Mouse (Mus musculus): ENCODE measurements around the gene Adprm. TPM values are rescaled to one million over a fixed set of nuclear protein-coding genes. Genes with fewer than 3 reads are reported as not detected.

The Adprm gene
- polyA plus RNA-seq, 1 experiment: 30.6 TPM

- no peak overlapping the region for H3K9ac ChIP-seq (ENCODE audit: low read depth, poor library complexity, severe bottlenecking)
- H3K36me3 ChIP-seq (ENCODE audit: control insufficient read depth, insufficient read depth, low read length, poor library complexity, severe bottlenecking): no peaks in the 10 kb centered on the region
- H3K27ac ChIP-seq (ENCODE audit: insufficient read depth, low read length): no peak overlapping the region
- TF ChIP-seq POLR2A (IDR thresholded peaks at IDR 0.05; ENCODE audit: insufficient read depth, low read length) (no peak), CTCF (IDR thresholded peaks at IDR 0.05; ENCODE audit: low read depth, low read length) (peak; percentile 39), EP300 (IDR thresholded peaks at IDR 0.05; ENCODE audit: insufficient read depth, low read depth, low read length) (no peak)
- no peaks in the 10 kb centered on the region for H3K27me3 ChIP-seq (ENCODE audit: control insufficient read depth, insufficient read depth, low read length, poor library complexity, severe bottlenecking)
- no peaks in the 10 kb centered on the region for H3K4me1 ChIP-seq (ENCODE audit: control insufficient read depth, insufficient read depth, low read length)
- H3K9me3 ChIP-seq (replicated peaks; ENCODE audit: control insufficient read depth, insufficient read depth, low read length, poor library complexity, severe bottlenecking): no peaks in the 10 kb centered on the region
- H3K4me3 ChIP-seq (ENCODE audit: low read depth, low read length): no peak overlapping the region
Measured at GRCm38 (mm10) chr11:67080168-67080567, 27.8 kb upstream of the Adprm start.

GRCm38 (mm10) chr11:67079740-67080139, 27.3 kb upstream of the Adprm start:
- no peaks in the 10 kb centered on the region for H3K4me1 ChIP-seq (ENCODE audit: control insufficient read depth, insufficient read depth, low read length)
- no peak overlapping the region for H3K9ac ChIP-seq (ENCODE audit: low read depth, poor library complexity, severe bottlenecking)
- no peak overlapping the region for H3K4me3 ChIP-seq (ENCODE audit: low read depth, low read length)
- no peaks in the 10 kb centered on the region for H3K9me3 ChIP-seq (replicated peaks; ENCODE audit: control insufficient read depth, insufficient read depth, low read length, poor library complexity, severe bottlenecking)
- TF ChIP-seq POLR2A (IDR thresholded peaks at IDR 0.05; ENCODE audit: insufficient read depth, low read length) (no peak), CTCF (IDR thresholded peaks at IDR 0.05; ENCODE audit: low read depth, low read length) (no peak), EP300 (IDR thresholded peaks at IDR 0.05; ENCODE audit: insufficient read depth, low read depth, low read length) (no peak)
- no peaks in the 10 kb centered on the region for H3K27me3 ChIP-seq (ENCODE audit: control insufficient read depth, insufficient read depth, low read length, poor library complexity, severe bottlenecking)
- no peaks in the 10 kb centered on the region for H3K36me3 ChIP-seq (ENCODE audit: control insufficient read depth, insufficient read depth, low read length, poor library complexity, severe bottlenecking)
- no peak overlapping the region for H3K27ac ChIP-seq (ENCODE audit: insufficient read depth, low read length)

GRCm38 (mm10) chr11:67078888-67079287, 26.5 kb upstream of the Adprm start:
- Histone ChIP-seq H3K4me1 (ENCODE audit: control insufficient read depth, insufficient read depth, low read length) (no peaks in the 10 kb centered on the region), H3K27me3 (ENCODE audit: control insufficient read depth, insufficient read depth, low read length, poor library complexity, severe bottlenecking) (no peaks in the 10 kb centered on the region), H3K9me3 (replicated peaks; ENCODE audit: control insufficient read depth, insufficient read depth, low read length, poor library complexity, severe bottlenecking) (no peaks in the 10 kb centered on the region), H3K36me3 (ENCODE audit: control insufficient read depth, insufficient read depth, low read length, poor library complexity, severe bottlenecking) (no peaks in the 10 kb centered on the region), H3K4me3 (ENCODE audit: low read depth, low read length) (no peak overlapping the region), H3K27ac (ENCODE audit: insufficient read depth, low read length) (no peak overlapping the region), H3K9ac (ENCODE audit: low read depth, poor library complexity, severe bottlenecking) (no peak overlapping the region)
- no peak for TF ChIP-seq POLR2A (IDR thresholded peaks at IDR 0.05; ENCODE audit: insufficient read depth, low read length)
- TF ChIP-seq CTCF (IDR thresholded peaks at IDR 0.05; ENCODE audit: low read depth, low read length): no peak
- TF ChIP-seq EP300 (IDR thresholded peaks at IDR 0.05; ENCODE audit: insufficient read depth, low read depth, low read length): no peak

- no peaks in the 10 kb centered on the region for H3K4me1 ChIP-seq (ENCODE audit: control insufficient read depth, insufficient read depth, low read length)
- H3K9me3 ChIP-seq (replicated peaks; ENCODE audit: control insufficient read depth, insufficient read depth, low read length, poor library complexity, severe bottlenecking): no peaks in the 10 kb centered on the region
- H3K27ac ChIP-seq (ENCODE audit: insufficient read depth, low read length): no peak within 1 kb of the TSS
- no peak within 1 kb of the TSS for H3K4me3 ChIP-seq (ENCODE audit: low read depth, low read length)
- TF ChIP-seq EP300 (IDR thresholded peaks at IDR 0.05; ENCODE audit: insufficient read depth, low read depth, low read length) (no peak), CTCF (IDR thresholded peaks at IDR 0.05; ENCODE audit: low read depth, low read length) (no peak), POLR2A (IDR thresholded peaks at IDR 0.05; ENCODE audit: insufficient read depth, low read length) (no peak)
- no peaks in the 10 kb centered on the region for H3K36me3 ChIP-seq (ENCODE audit: control insufficient read depth, insufficient read depth, low read length, poor library complexity, severe bottlenecking)
- H3K27me3 ChIP-seq (ENCODE audit: control insufficient read depth, insufficient read depth, low read length, poor library complexity, severe bottlenecking): no peaks in the 10 kb centered on the region
- no peak within 1 kb of the TSS for H3K9ac ChIP-seq (ENCODE audit: low read depth, poor library complexity, severe bottlenecking)
Measured at GRCm38 (mm10) chr11:67078000-67078399, 25.6 kb upstream of the Adprm start, which contains the start of gene Myh3. Myh3 (plus strand) TSS chr11:67078300.

GRCm38 (mm10) chr11:67077435-67077834, 25.0 kb upstream of the Adprm start:
- no peaks in the 10 kb centered on the region for H3K4me1 ChIP-seq (ENCODE audit: control insufficient read depth, insufficient read depth, low read length)
- H3K36me3 ChIP-seq (ENCODE audit: control insufficient read depth, insufficient read depth, low read length, poor library complexity, severe bottlenecking): no peaks in the 10 kb centered on the region
- TF ChIP-seq CTCF (IDR thresholded peaks at IDR 0.05; ENCODE audit: low read depth, low read length): no peak
- TF ChIP-seq EP300 (IDR thresholded peaks at IDR 0.05; ENCODE audit: insufficient read depth, low read depth, low read length): no peak
- no peak for TF ChIP-seq POLR2A (IDR thresholded peaks at IDR 0.05; ENCODE audit: insufficient read depth, low read length)
- H3K9ac ChIP-seq (ENCODE audit: low read depth, poor library complexity, severe bottlenecking): no peak overlapping the region
- H3K4me3 ChIP-seq (ENCODE audit: low read depth, low read length): no peak overlapping the region
- H3K27me3 ChIP-seq (ENCODE audit: control insufficient read depth, insufficient read depth, low read length, poor library complexity, severe bottlenecking): no peaks in the 10 kb centered on the region
- no peak overlapping the region for H3K27ac ChIP-seq (ENCODE audit: insufficient read depth, low read length)
- H3K9me3 ChIP-seq (replicated peaks; ENCODE audit: control insufficient read depth, insufficient read depth, low read length, poor library complexity, severe bottlenecking): no peaks in the 10 kb centered on the region

- Histone ChIP-seq H3K4me1 (ENCODE audit: control insufficient read depth, insufficient read depth, low read length) (no peaks in the 10 kb centered on the region), H3K27me3 (ENCODE audit: control insufficient read depth, insufficient read depth, low read length, poor library complexity, severe bottlenecking) (no peaks in the 10 kb centered on the region; the same call in 1 of the 2 replicates), H3K36me3 (ENCODE audit: control insufficient read depth, insufficient read depth, low read length, poor library complexity, severe bottlenecking) (no peaks in the 10 kb centered on the region), H3K9me3 (replicated peaks; ENCODE audit: control insufficient read depth, insufficient read depth, low read length, poor library complexity, severe bottlenecking) (no peaks in the 10 kb centered on the region), H3K27ac (ENCODE audit: insufficient read depth, low read length) (no peak overlapping the region), H3K9ac (ENCODE audit: low read depth, poor library complexity, severe bottlenecking) (no peak overlapping the region), H3K4me3 (ENCODE audit: low read depth, low read length) (no peak overlapping the region)
- TF ChIP-seq EP300 (IDR thresholded peaks at IDR 0.05; ENCODE audit: insufficient read depth, low read depth, low read length): no peak
- no peak for TF ChIP-seq POLR2A (IDR thresholded peaks at IDR 0.05; ENCODE audit: insufficient read depth, low read length)
- no peak for TF ChIP-seq CTCF (IDR thresholded peaks at IDR 0.05; ENCODE audit: low read depth, low read length)
Measured at GRCm38 (mm10) chr11:67076781-67077180, 24.4 kb upstream of the Adprm start.

Data from ES-Bruce4 (cell line).